Mouse (Mus musculus): Measurements from ENCODE around the gene Cldn13. TPM values are rescaled to one million over a fixed set of nuclear protein-coding genes. Genes with fewer than 3 reads are reported as not detected.
"Not testable (repeated sequence)": the region's sequence is repeated elsewhere in the genome, so short reads cannot be mapped to it uniquely, and the experiment has no call there.

Gene Cldn13
- polyA plus RNA-seq, 1 experiment from 2014 or later = 0.22 TPM

GRCm38 (mm10) chr5:134947420-134948084 lies 32.2 kb upstream of the Cldn13 start:
- H3K27me3 ChIP-seq (replicated peaks; ENCODE audit: control insufficient read depth, insufficient read depth, low read length) = peaks cover 23% of the 10 kb centered on the region; the same call in 1 of the 2 replicates
- no peaks in the 10 kb centered on the region for H3K9me3 ChIP-seq (replicated peaks; ENCODE audit: control insufficient read depth, low read length)
- no peak overlapping the region for H3K4me3 ChIP-seq (ENCODE audit: low read depth, low read length)
- no peak for DNase-seq (ENCODE audit: low spot score)
- H3K4me1 ChIP-seq (ENCODE audit: control insufficient read depth, insufficient read depth, low read length) = no peaks in the 10 kb centered on the region
- no peak for ATAC-seq
- no peaks in the 10 kb centered on the region for H3K36me3 ChIP-seq (ENCODE audit: control insufficient read depth, insufficient read depth, low read length)
- H3K27ac ChIP-seq (ENCODE audit: low read depth, low read length) = no peak overlapping the region
- no peak overlapping the region for H3K9ac ChIP-seq (ENCODE audit: low read length)
- H3K4me2 ChIP-seq (ENCODE audit: low read length) = no peak overlapping the region
- 65% methylated on average over 5 of the region's 5 CpGs for WGBS

- H3K4me2 ChIP-seq (ENCODE audit: low read length) = no peak within 1 kb of the TSS
- WGBS = 7% methylated on average over 11 of the region's 11 CpGs
- peaks cover 23% of the 10 kb centered on the region; the same call in 1 of the 2 replicates for H3K27me3 ChIP-seq (replicated peaks; ENCODE audit: control insufficient read depth, insufficient read depth, low read length)
Measured at GRCm38 (mm10) chr5:134946857-134947255, 31.5 kb upstream of the Cldn13 start, which contains the start of gene Cldn4. Cldn4 (minus strand) TSS chr5:134946934.

GRCm38 (mm10) chr5:134946063-134946856 lies 30.9 kb upstream of the Cldn13 start:
- no peak overlapping the region for H3K4me3 ChIP-seq (ENCODE audit: low read depth, low read length)
- no peaks in the 10 kb centered on the region for H3K36me3 ChIP-seq (ENCODE audit: control insufficient read depth, insufficient read depth, low read length)
- H3K27ac ChIP-seq (ENCODE audit: low read depth, low read length) = no peak overlapping the region
- no peak overlapping the region for H3K4me2 ChIP-seq (ENCODE audit: low read length)
- H3K4me1 ChIP-seq (ENCODE audit: control insufficient read depth, insufficient read depth, low read length) = no peaks in the 10 kb centered on the region
- 22% methylated on average over 43 of the region's 43 CpGs for WGBS
- DNase-seq (ENCODE audit: low spot score) (no peak), ATAC-seq (no peak)
- no peaks in the 10 kb centered on the region for H3K9me3 ChIP-seq (replicated peaks; ENCODE audit: control insufficient read depth, low read length)
- H3K27me3 ChIP-seq (replicated peaks; ENCODE audit: control insufficient read depth, insufficient read depth, low read length) = peaks cover 23% of the 10 kb centered on the region; the same call in 1 of the 2 replicates
- no peak overlapping the region for H3K9ac ChIP-seq (ENCODE audit: low read length)

More at GRCm38 (mm10) chr5:134946857-134947255, 31.5 kb upstream of the Cldn13 start, which contains the start of gene Cldn4:
- no peak within 1 kb of the TSS for H3K27ac ChIP-seq (ENCODE audit: low read depth, low read length)
- H3K4me1 ChIP-seq (ENCODE audit: control insufficient read depth, insufficient read depth, low read length) = no peaks in the 10 kb centered on the region
- H3K4me3 ChIP-seq (ENCODE audit: low read depth, low read length) = no peak within 1 kb of the TSS
- no peak within 1 kb of the TSS for H3K9ac ChIP-seq (ENCODE audit: low read length)
- H3K36me3 ChIP-seq (ENCODE audit: control insufficient read depth, insufficient read depth, low read length) = no peaks in the 10 kb centered on the region
- DNase-seq (ENCODE audit: low spot score) = no peak
- H3K9me3 ChIP-seq (replicated peaks; ENCODE audit: control insufficient read depth, low read length) = no peaks in the 10 kb centered on the region
- no peak for ATAC-seq

DNA sequence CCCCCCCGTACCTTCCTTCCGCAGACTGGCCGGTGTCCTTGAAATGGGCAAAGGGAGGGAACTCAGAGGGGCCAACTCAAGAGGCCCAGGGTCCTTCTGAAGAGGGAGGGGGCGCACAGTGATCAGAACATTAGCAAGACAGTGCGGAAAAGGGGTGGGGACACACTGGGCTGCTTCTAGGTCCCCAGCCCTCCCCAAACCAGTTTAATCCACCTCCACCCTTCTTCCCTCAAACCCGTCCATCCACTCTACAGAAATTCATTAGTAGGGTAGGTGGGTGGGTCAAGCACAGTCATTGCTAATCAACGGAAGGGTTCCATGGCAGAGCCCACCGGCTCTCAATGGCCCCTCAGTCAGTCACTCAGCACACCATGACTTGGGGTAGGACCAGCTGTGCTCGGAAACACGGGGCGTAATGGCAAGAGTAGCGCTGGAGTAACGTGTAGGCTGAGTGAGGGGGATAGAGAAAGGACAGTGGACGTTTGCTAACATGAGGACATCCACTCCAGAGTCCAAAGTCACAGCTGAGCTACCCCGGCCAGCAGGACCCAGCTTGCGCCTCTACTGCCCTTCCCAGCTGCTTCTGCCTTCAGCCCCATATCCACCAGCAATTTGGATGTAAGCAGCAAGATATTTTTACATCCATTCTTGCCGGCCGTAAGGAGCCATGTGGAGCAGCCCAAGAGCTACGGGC lies 30.1 kb upstream of the Cldn13 start:
- 49% methylated on average over 17 of the region's 19 CpGs for WGBS
- peaks cover 23% of the 10 kb centered on the region; the same call in 1 of the 2 replicates for H3K27me3 ChIP-seq (replicated peaks; ENCODE audit: control insufficient read depth, insufficient read depth, low read length)
- H3K27ac ChIP-seq (ENCODE audit: low read depth, low read length) = no peak overlapping the region
- H3K4me1 ChIP-seq (ENCODE audit: control insufficient read depth, insufficient read depth, low read length) = no peaks in the 10 kb centered on the region
- no peaks in the 10 kb centered on the region for H3K36me3 ChIP-seq (ENCODE audit: control insufficient read depth, insufficient read depth, low read length)
- no peak overlapping the region for H3K4me3 ChIP-seq (ENCODE audit: low read depth, low read length)
- ATAC-seq (no peak), DNase-seq (ENCODE audit: low spot score) (no peak)
- no peak overlapping the region for H3K9ac ChIP-seq (ENCODE audit: low read length)
- no peaks in the 10 kb centered on the region for H3K9me3 ChIP-seq (replicated peaks; ENCODE audit: control insufficient read depth, low read length)
- H3K4me2 ChIP-seq (ENCODE audit: low read length) = no peak overlapping the region

- DNase-seq (ENCODE audit: low spot score) (no peak), ATAC-seq (no peak)
- WGBS = 87% methylated on average over 5 of the region's 5 CpGs
- H3K9me3 ChIP-seq (replicated peaks; ENCODE audit: control insufficient read depth, low read length) = no peaks in the 10 kb centered on the region
- H3K4me1 ChIP-seq (ENCODE audit: control insufficient read depth, insufficient read depth, low read length) = no peaks in the 10 kb centered on the region
- no peak overlapping the region for H3K9ac ChIP-seq (ENCODE audit: low read length)
- no peak overlapping the region for H3K4me2 ChIP-seq (ENCODE audit: low read length)
- H3K36me3 ChIP-seq (ENCODE audit: control insufficient read depth, insufficient read depth, low read length) = no peaks in the 10 kb centered on the region
- H3K27ac ChIP-seq (ENCODE audit: low read depth, low read length) = no peak overlapping the region
- no peak overlapping the region for H3K4me3 ChIP-seq (ENCODE audit: low read depth, low read length)
- peaks cover 23% of the 10 kb centered on the region; the same call in 1 of the 2 replicates for H3K27me3 ChIP-seq (replicated peaks; ENCODE audit: control insufficient read depth, insufficient read depth, low read length)
Measured at GRCm38 (mm10) chr5:134944179-134944578, 28.9 kb upstream of the Cldn13 start.

- H3K4me1 ChIP-seq (ENCODE audit: control insufficient read depth, insufficient read depth, low read length) = no peaks in the 10 kb centered on the region
- no peak overlapping the region for H3K27ac ChIP-seq (ENCODE audit: low read depth, low read length)
- no peak overlapping the region for H3K4me2 ChIP-seq (ENCODE audit: low read length)
- DNase-seq (ENCODE audit: low spot score) (no peak), ATAC-seq (no peak)
- no peaks in the 10 kb centered on the region for H3K36me3 ChIP-seq (ENCODE audit: control insufficient read depth, insufficient read depth, low read length)
- 77% methylated on average over 2 of the region's 2 CpGs for WGBS
- no peak overlapping the region for H3K9ac ChIP-seq (ENCODE audit: low read length)
- H3K9me3 ChIP-seq (replicated peaks; ENCODE audit: control insufficient read depth, low read length) = no peaks in the 10 kb centered on the region
- peaks cover 23% of the 10 kb centered on the region; the same call in 1 of the 2 replicates for H3K27me3 ChIP-seq (replicated peaks; ENCODE audit: control insufficient read depth, insufficient read depth, low read length)
- no peak overlapping the region for H3K4me3 ChIP-seq (ENCODE audit: low read depth, low read length)
Measured at GRCm38 (mm10) chr5:134942740-134943139, 27.4 kb upstream of the Cldn13 start.

GRCm38 (mm10) chr5:134941472-134942209 lies 26.3 kb upstream of the Cldn13 start:
- H3K27ac ChIP-seq (ENCODE audit: low read depth, low read length) = no peak overlapping the region
- no peak overlapping the region for H3K9ac ChIP-seq (ENCODE audit: low read length)
- H3K4me3 ChIP-seq (ENCODE audit: low read depth, low read length) = no peak overlapping the region
- no peaks in the 10 kb centered on the region for H3K9me3 ChIP-seq (replicated peaks; ENCODE audit: control insufficient read depth, low read length)
- 89% methylated on average over 14 of the region's 14 CpGs for WGBS
- no peak for ATAC-seq
- H3K27me3 ChIP-seq (replicated peaks; ENCODE audit: control insufficient read depth, insufficient read depth, low read length) = peaks cover 14% of the 10 kb centered on the region; the same call in 1 of the 2 replicates
- DNase-seq (ENCODE audit: low spot score) = no peak
- no peak overlapping the region for H3K4me2 ChIP-seq (ENCODE audit: low read length)
- no peaks in the 10 kb centered on the region for H3K36me3 ChIP-seq (ENCODE audit: control insufficient read depth, insufficient read depth, low read length)
- no peaks in the 10 kb centered on the region for H3K4me1 ChIP-seq (ENCODE audit: control insufficient read depth, insufficient read depth, low read length)

DNA sequence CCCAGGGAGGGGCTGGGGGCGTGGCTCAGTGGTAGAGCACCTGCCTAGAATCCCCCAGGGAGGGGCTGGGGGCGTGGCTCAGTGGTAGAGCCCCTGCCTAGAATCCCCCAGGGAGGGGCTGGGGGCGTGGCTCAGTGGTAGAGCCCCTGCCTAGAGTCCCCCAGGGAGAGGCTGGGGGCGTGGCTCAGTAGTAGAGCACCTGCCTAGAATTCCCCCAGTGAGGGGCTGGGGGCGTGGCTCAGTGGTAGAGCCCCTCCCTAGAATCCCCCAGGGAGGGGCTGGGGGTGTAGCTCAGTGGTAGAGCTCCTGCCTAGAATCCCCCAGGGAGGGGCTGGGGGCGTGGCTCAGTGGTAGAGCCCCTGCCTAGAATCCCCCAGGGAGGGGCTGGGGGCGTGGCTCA lies 24.2 kb upstream of the Cldn13 start:
- H3K4me1 ChIP-seq (ENCODE audit: control insufficient read depth, insufficient read depth, low read length); H3K27ac ChIP-seq (ENCODE audit: low read depth, low read length); H3K4me2 ChIP-seq (ENCODE audit: low read length); DNase-seq (ENCODE audit: low spot score); ATAC-seq; H3K27me3 ChIP-seq (replicated peaks; ENCODE audit: control insufficient read depth, insufficient read depth, low read length); H3K4me3 ChIP-seq (ENCODE audit: low read depth, low read length); H3K36me3 ChIP-seq (ENCODE audit: control insufficient read depth, insufficient read depth, low read length); H3K9me3 ChIP-seq (replicated peaks; ENCODE audit: control insufficient read depth, low read length); H3K9ac ChIP-seq (ENCODE audit: low read length): not testable (repeated sequence)
- 87% methylated on average over 2 of the region's 7 CpGs for WGBS

All from forebrain, embryonic 14.5 days (tissue).